Mouse (Mus musculus): ENCODE measurements around the gene Snhg11.

- TF ChIP-seq ZC3H11A (IDR thresholded peaks at IDR 0.05; ENCODE audit: borderline replicate concordance, low read depth, low read length) = no peak
- no peak for TF ChIP-seq MAFK (IDR thresholded peaks at IDR 0.05; ENCODE audit: insufficient read depth, low read depth, low read length)
Measured at GRCm38 (mm10) chr2:158396369-158396768, 20.9 kb downstream of the Snhg11 start.

All from ES-E14 (cell line).